Mouse (Mus musculus) midbrain, postnatal 0 days (tissue): ENCODE data around the gene Olfr735. TPM values are rescaled to one million over a fixed set of nuclear protein-coding genes. Genes with fewer than 3 reads are reported as not detected.

ENCODE experiments used
- ATAC-seq: fragments of 200-750 bp; cut with Nextera tagmentation; 2 replicates; pipeline ENCODE4 v1.8.0; 2017; ENCODE audit warnings: moderate number of reproducible peaks, mild to moderate bottlenecking, moderate TSS enrichment, moderate library complexity; ENCODE audit not compliant: low FRiP score
- DNase-seq: peaks from one replicate; pipeline ENCODE4 v3.0.0-alpha.2; 2015; ENCODE audit warnings: low spot score
- H3K27ac ChIP-seq: fragments of 300-500 bp; sonication (generic); 2 replicates; pipeline ENCODE4 v1.5.1; 2014; ENCODE audit warnings: low read depth, mild to moderate bottlenecking, low read length, mixed read lengths
- H3K27me3 ChIP-seq: fragments of 300-500 bp; sonication (generic); 2 replicates; pipeline ENCODE4 v1.6.1; 2014; ENCODE audit warnings: low read length, control low read depth, mixed read lengths; ENCODE audit not compliant: insufficient read depth
- H3K36me3 ChIP-seq: fragments of 300-500 bp; sonication (generic); 2 replicates; pipeline ENCODE4 v1.6.1; 2014; ENCODE audit warnings: low read length, control low read depth, mixed read lengths; ENCODE audit not compliant: insufficient read depth
- H3K4me1 ChIP-seq: fragments of 300-500 bp; sonication (generic); 2 replicates; pipeline ENCODE4 v1.6.1; 2014; ENCODE audit warnings: mild to moderate bottlenecking, control low read depth, antibody characterized with exemption, low read length, mixed read lengths; ENCODE audit not compliant: insufficient read depth
- H3K4me2 ChIP-seq: fragments of 300-500 bp; sonication (generic); 2 replicates; pipeline ENCODE4 v1.6.1; 2014; ENCODE audit warnings: low read depth, mild to moderate bottlenecking, low read length, mixed read lengths; ENCODE audit not compliant: poor library complexity, severe bottlenecking
- H3K4me3 ChIP-seq: fragments of 300-500 bp; sonication (generic); 2 replicates; pipeline ENCODE4 v1.5.1; 2014; ENCODE audit warnings: low read depth, mild to moderate bottlenecking, low read length, moderate library complexity
- H3K9ac ChIP-seq: fragments of 300-500 bp; sonication (generic); replicated peaks from 2 replicates; pipeline ENCODE4 v1.6.1; 2014; ENCODE audit warnings: mild to moderate bottlenecking, low read length, moderate library complexity, mixed read lengths; ENCODE audit not compliant: poor library complexity, severe bottlenecking
- H3K9me3 ChIP-seq: fragments of 300-500 bp; sonication (generic); 2 replicates; pipeline ENCODE4 v1.6.1; 2016; ENCODE audit warnings: low read length, control low read depth
- CTCF ChIP-seq: IDR thresholded peaks from 2 replicates; pipeline ENCODE4 v1.5.1; 2016; ENCODE audit warnings: antibody characterized with exemption, mild to moderate bottlenecking
- WGBS: fragments of 180-500 bp; shearing (Covaris S2); extraction: QIAGEN DNeasy Blood & Tissue Kit; methylation state at CpG from one replicate; pipeline ENCODE4 v1.1.7; 2014; 5-methylcytosine and 5-hydroxymethylcytosine counted together
- polyA plus RNA-seq: library from polyadenylated mRNA; unstranded; fragments of >200 nt; fragmentation: Nextera tagmentation; extraction: Ambion mirVana; gene quantifications from 2 replicates; pipeline ENCODE4 v1.2.1, GENCODE M21; 2015
- total RNA-seq: library from RNA; depleted of rRNA; stranded (reverse); fragments of >200 nt; gene quantifications from 2 replicates; pipeline ENCODE4 v1.2.3, GENCODE M21; 2014; rRNA removed

Gene Olfr735
- total RNA-seq (not detected in 2 replicates), polyA plus RNA-seq (not detected in 2 replicates)

- no peak for TF ChIP-seq CTCF
- H3K9ac ChIP-seq, result no peak within 1 kb of the TSS
- DNase-seq (peak; percentile 31), ATAC-seq (no peak)
- no peaks in the 10 kb centered on the region for H3K27me3 ChIP-seq
- no peaks in the 10 kb centered on the region for H3K9me3 ChIP-seq
- no peaks in the 10 kb centered on the region for H3K36me3 ChIP-seq
- no peak within 1 kb of the TSS for H3K4me2 ChIP-seq
- H3K4me3 ChIP-seq, result no peak within 1 kb of the TSS
- WGBS, result 80% methylated on average over 2 of the region's 2 CpGs
- H3K27ac ChIP-seq, result no peak within 1 kb of the TSS
- no peaks in the 10 kb centered on the region for H3K4me1 ChIP-seq
Measured at GRCm38 (mm10) chr14:50348796-50349195, at the start of gene Olfr735. Gene Olfr735 (minus strand): TSS chr14:50348872.

GRCm38 (mm10) chr14:50380863-50381262 lies 32.2 kb upstream of the Olfr735 start, which contains the start of gene Olfr736:
Gene Olfr736 (plus strand): TSS chr14:50381163.
- DNase-seq (no peak), ATAC-seq (no peak)
- no peak within 1 kb of the TSS for H3K9ac ChIP-seq
- H3K9me3 ChIP-seq, result no peaks in the 10 kb centered on the region
- H3K4me3 ChIP-seq, result no peak within 1 kb of the TSS
- H3K4me1 ChIP-seq, result no peaks in the 10 kb centered on the region
- no peak for TF ChIP-seq CTCF
- no peaks in the 10 kb centered on the region for H3K36me3 ChIP-seq
- 86% methylated on average over 2 of the region's 2 CpGs for WGBS
- H3K27me3 ChIP-seq, result no peaks in the 10 kb centered on the region
- H3K27ac ChIP-seq, result no peak within 1 kb of the TSS
- H3K4me2 ChIP-seq, result no peak within 1 kb of the TSS

- DNase-seq (no peak), ATAC-seq (no peak)
- no peaks in the 10 kb centered on the region for H3K9me3 ChIP-seq
- 81% methylated on average over 2 of the region's 2 CpGs for WGBS
- no peak overlapping the region for H3K27ac ChIP-seq
- no peak overlapping the region for H3K4me2 ChIP-seq
- TF ChIP-seq CTCF, result no peak
- H3K4me3 ChIP-seq, result no peak overlapping the region
- H3K9ac ChIP-seq, result no peak overlapping the region
- no peaks in the 10 kb centered on the region for H3K36me3 ChIP-seq
- H3K4me1 ChIP-seq, result no peaks in the 10 kb centered on the region
- H3K27me3 ChIP-seq, result no peaks in the 10 kb centered on the region
Measured at GRCm38 (mm10) chr14:50363561-50363960, 14.9 kb upstream of the Olfr735 start.

- TF ChIP-seq CTCF, result no peak
- ATAC-seq (no peak), DNase-seq (no peak)
- H3K9me3 ChIP-seq, result no peaks in the 10 kb centered on the region
- 85% methylated on average over 3 of the region's 3 CpGs for WGBS
- H3K4me2 ChIP-seq, result no peak overlapping the region
- H3K27me3 ChIP-seq, result no peaks in the 10 kb centered on the region
- no peaks in the 10 kb centered on the region for H3K36me3 ChIP-seq
- no peak overlapping the region for H3K4me3 ChIP-seq
- H3K9ac ChIP-seq, result no peak overlapping the region
- H3K4me1 ChIP-seq, result no peaks in the 10 kb centered on the region
- H3K27ac ChIP-seq, result no peak overlapping the region
Measured at GRCm38 (mm10) chr14:50360480-50360879, 11.8 kb upstream of the Olfr735 start.

GRCm38 (mm10) chr14:50357593-50357992 lies 8.9 kb upstream of the Olfr735 start, which contains the start of gene Tlr11:
Gene Tlr11 (plus strand): TSS chr14:50357914.
- ATAC-seq (no peak), DNase-seq (no peak)
- Histone ChIP-seq H3K4me3 (no peak within 1 kb of the TSS), H3K36me3 (no peaks in the 10 kb centered on the region), H3K9ac (no peak within 1 kb of the TSS), H3K9me3 (no peaks in the 10 kb centered on the region), H3K27me3 (no peaks in the 10 kb centered on the region), H3K4me2 (no peak within 1 kb of the TSS), H3K27ac (no peak within 1 kb of the TSS), H3K4me1 (no peaks in the 10 kb centered on the region)
- TF ChIP-seq CTCF, result no peak
- 72% methylated on average over 2 of the region's 2 CpGs for WGBS

- no peak for ATAC-seq
Measured at GRCm38 (mm10) chr14:50356725-50357124, 8.1 kb upstream of the Olfr735 start.

More at GRCm38 (mm10) chr14:50356725-50357124, 8.1 kb upstream of the Olfr735 start:
- H3K4me3 ChIP-seq, result no peak overlapping the region
- no peak for TF ChIP-seq CTCF
- WGBS, result 88% methylated on average over 2 of the region's 2 CpGs
- no peak overlapping the region for H3K27ac ChIP-seq
- H3K9me3 ChIP-seq, result no peaks in the 10 kb centered on the region
- H3K4me2 ChIP-seq, result no peak overlapping the region
- H3K9ac ChIP-seq, result no peak overlapping the region
- H3K36me3 ChIP-seq, result no peaks in the 10 kb centered on the region
- DNase-seq, result no peak
- no peaks in the 10 kb centered on the region for H3K4me1 ChIP-seq
- H3K27me3 ChIP-seq, result no peaks in the 10 kb centered on the region
